Mouse (Mus musculus): ENCODE data around the gene Tmem135.
"Not testable (repeated sequence)": the region's sequence is repeated elsewhere in the genome, so short reads cannot be mapped to it uniquely, and the experiment has no call there.

Gene Tmem135

GRCm38 (mm10) chr7:89326761-89327160 lies 77.3 kb downstream of the Tmem135 start:
- DNase-seq (ENCODE audit: low read depth, low spot score) = no peak

- DNase-seq (ENCODE audit: low read depth, low spot score) = no peak
Measured at GRCm38 (mm10) chr7:89326202-89326601, 77.8 kb downstream of the Tmem135 start.

- not testable (repeated sequence) for DNase-seq (ENCODE audit: low read depth, low spot score)
Measured at GRCm38 (mm10) chr7:89322741-89323140, 81.3 kb downstream of the Tmem135 start.

GRCm38 (mm10) chr7:89319351-89319750 lies 84.7 kb downstream of the Tmem135 start:
- DNase-seq (ENCODE audit: low read depth, low spot score) = no peak

GRCm38 (mm10) chr7:89317088-89317487 lies 86.9 kb downstream of the Tmem135 start:
- not testable (repeated sequence) for DNase-seq (ENCODE audit: low read depth, low spot score)

- no peak for DNase-seq (ENCODE audit: low read depth, low spot score)
Measured at GRCm38 (mm10) chr7:89316112-89316511, 87.9 kb downstream of the Tmem135 start.

GRCm38 (mm10) chr7:89311555-89311954 lies 92.5 kb downstream of the Tmem135 start:
- DNase-seq (ENCODE audit: low read depth, low spot score) = no peak

- peak; percentile 30 for DNase-seq (ENCODE audit: low read depth, low spot score)
Measured at GRCm38 (mm10) chr7:89308926-89309325, 95.1 kb downstream of the Tmem135 start.

- no peak for DNase-seq (ENCODE audit: low read depth, low spot score)
Measured at GRCm38 (mm10) chr7:89308238-89308637, 95.8 kb downstream of the Tmem135 start.

- DNase-seq (ENCODE audit: low read depth, low spot score) = no peak
Measured at GRCm38 (mm10) chr7:89306831-89307230, 97.2 kb downstream of the Tmem135 start.

- no peak for DNase-seq (ENCODE audit: low read depth, low spot score)
Measured at GRCm38 (mm10) chr7:89304958-89305357, 99.1 kb downstream of the Tmem135 start.

GRCm38 (mm10) chr7:89303765-89304164 lies 100.3 kb downstream of the Tmem135 start:
- DNase-seq (ENCODE audit: low read depth, low spot score) = no peak

- DNase-seq (ENCODE audit: low read depth, low spot score) = no peak
Measured at GRCm38 (mm10) chr7:89298911-89299458, 105.0 kb downstream of the Tmem135 start.

GRCm38 (mm10) chr7:89296941-89297340 lies 107.1 kb downstream of the Tmem135 start:
- DNase-seq (ENCODE audit: low read depth, low spot score) = no peak

- DNase-seq (ENCODE audit: low read depth, low spot score) = no peak
Measured at GRCm38 (mm10) chr7:89282664-89283063, 121.4 kb downstream of the Tmem135 start.

GRCm38 (mm10) chr7:89270438-89270837 lies 133.6 kb downstream of the Tmem135 start:
- not testable (repeated sequence) for DNase-seq (ENCODE audit: low read depth, low spot score)

GRCm38 (mm10) chr7:89269826-89270225 lies 134.2 kb downstream of the Tmem135 start:
- no peak for DNase-seq (ENCODE audit: low read depth, low spot score)

- peak; percentile 18 for DNase-seq (ENCODE audit: low read depth, low spot score)
Measured at GRCm38 (mm10) chr7:89267542-89267941, 136.5 kb downstream of the Tmem135 start.

- DNase-seq (ENCODE audit: low read depth, low spot score) = no peak
Measured at GRCm38 (mm10) chr7:89266017-89266760, 137.8 kb downstream of the Tmem135 start.

GRCm38 (mm10) chr7:89260966-89261365 lies 143.1 kb downstream of the Tmem135 start:
- peak; percentile 76 for DNase-seq (ENCODE audit: low read depth, low spot score)

- no peak for DNase-seq (ENCODE audit: low read depth, low spot score)
Measured at GRCm38 (mm10) chr7:89258832-89259231, 145.2 kb downstream of the Tmem135 start.

- peak; percentile 34 for DNase-seq (ENCODE audit: low read depth, low spot score)
Measured at GRCm38 (mm10) chr7:89257871-89258502, 146.0 kb downstream of the Tmem135 start.

GRCm38 (mm10) chr7:89253772-89254171 lies 150.2 kb downstream of the Tmem135 start:
- DNase-seq (ENCODE audit: low read depth, low spot score) = no peak

Data from skeletal muscle tissue, adult 2 months (tissue).